Mouse (Mus musculus) C2C12 (cell line): ENCODE results near the gene Fbxl12. TPM values are rescaled to one million over a fixed set of nuclear protein-coding genes. Genes with fewer than 3 reads are reported as not detected.
"Not testable (repeated sequence)": the region's sequence is repeated elsewhere in the genome, so short reads cannot be mapped to it uniquely, and the experiment has no call there.

Source experiments
- H3K27me3 ChIP-seq: one replicate; pipeline ENCODE4 v1.6.1; 2011; ENCODE audit not compliant: control insufficient read depth, insufficient read depth, insufficient read length
- H3K36me3 ChIP-seq: one replicate; pipeline ENCODE4 v1.6.1; 2011; ENCODE audit not compliant: control insufficient read depth, insufficient read depth
- H3K4me3 ChIP-seq: one replicate; pipeline ENCODE4 v1.5.1; 2011; ENCODE audit warnings: mild to moderate bottlenecking, control low read depth; ENCODE audit not compliant: poor library complexity, insufficient read depth, severe bottlenecking
- H3K79me2 ChIP-seq: one replicate; pipeline ENCODE4 v1.6.1; 2011; ENCODE audit not compliant: control insufficient read depth, insufficient read depth
- H3K79me3 ChIP-seq: one replicate; pipeline ENCODE4 v1.6.1; 2011; ENCODE audit warnings: low read depth, control low read depth
- H3ac ChIP-seq: one replicate; pipeline ENCODE3; 2011; ENCODE audit warnings: low read depth; ENCODE audit not compliant: control insufficient read depth, insufficient read length
- CEBPB ChIP-seq: IDR thresholded peaks from one replicate; pipeline ENCODE4 v1.6.1; 2011; ENCODE audit warnings: low read depth, mild to moderate bottlenecking, control low read depth, moderate library complexity
- CTCF ChIP-seq: IDR thresholded peaks from one replicate; pipeline ENCODE4 v1.5.1; 2011; ENCODE audit not compliant: control insufficient read depth, insufficient read depth, insufficient read length
- FOSL1 ChIP-seq: IDR thresholded peaks from one replicate; pipeline ENCODE4 v1.8.0; 2011; ENCODE audit warnings: mild to moderate bottlenecking, low read length; ENCODE audit not compliant: poor library complexity, insufficient read depth, severe bottlenecking
- MAX ChIP-seq: IDR thresholded peaks from one replicate; pipeline ENCODE4 v1.6.1; 2011; ENCODE audit warnings: mild to moderate bottlenecking, control low read depth
- MYOD1 ChIP-seq: IDR thresholded peaks from one replicate; pipeline ENCODE4 v1.6.1; 2011; ENCODE audit warnings: low read depth; ENCODE audit not compliant: control insufficient read depth, insufficient read length
- MYOG ChIP-seq: IDR thresholded peaks from one replicate; pipeline ENCODE4 v1.6.1; 2011; ENCODE audit not compliant: control insufficient read depth, insufficient read length; ENCODE audit errors: extremely low read depth
- USF1 ChIP-seq: IDR thresholded peaks from one replicate; pipeline ENCODE4 v1.6.1; 2011; ENCODE audit warnings: low read depth, mild to moderate bottlenecking, control low read depth, moderate library complexity
- long read RNA-seq, 2 experiments: library from polyadenylated mRNA; unstranded; transcript quantifications; one replicate each; pipeline ENCODE4 v2.0.0; 2019 to 2020
- polyA plus RNA-seq: library from polyadenylated mRNA; unstranded; fragments of >200 nt; fragmentation: generic; extraction: Trizol; gene quantifications from one replicate; pipeline ENCODE4 v1.2.1, GENCODE M21; 2012; ENCODE audit warnings: missing spikeins

Fbxl12 gene
- polyA plus RNA-seq = 7.9 TPM
- long read RNA-seq, experiment 1, transcript Fbxl12-202 (3 exons, 2,086 nt) = major isoform, 5 of 10 reads
- long read RNA-seq, experiment 1, partial matches to known transcripts = 0 of 10 reads
- long read RNA-seq, experiment 1, other reads (novel, unspliced or antisense) = 5 of 10 reads
- long read RNA-seq, experiment 2, transcript Fbxl12-201 (3 exons, 2,056 nt) = minor isoform, 10 of 33 reads
- long read RNA-seq, experiment 2, transcript Fbxl12-202 (3 exons, 2,086 nt) = major isoform, 11 of 33 reads
- long read RNA-seq, experiment 2, transcript Fbxl12-204 (4 exons, 761 nt) = minor isoform, 5 of 33 reads
- long read RNA-seq, experiment 2, partial matches to known transcripts = 0 of 33 reads
- long read RNA-seq, experiment 2, other reads (novel, unspliced or antisense) = 5 of 33 reads

- H3ac ChIP-seq = peak within 1 kb of the TSS; percentile 75
- peak within 1 kb of the TSS; percentile 95 for H3K4me3 ChIP-seq
- no peaks in the 10 kb centered on the region for H3K27me3 ChIP-seq
- peaks cover 43% of the 10 kb centered on the region for H3K79me3 ChIP-seq
- H3K79me2 ChIP-seq = peaks cover 69% of the 10 kb centered on the region
- no peak for TF ChIP-seq FOSL1
- TF ChIP-seq USF1 = no peak
- TF ChIP-seq MAX = no peak
- TF ChIP-seq CTCF = no peak
- no peak for TF ChIP-seq MYOG
- TF ChIP-seq CEBPB = no peak
- no peak for TF ChIP-seq MYOD1
- peaks cover 10% of the 10 kb centered on the region for H3K36me3 ChIP-seq
Measured at GRCm38 (mm10) chr9:20644360-20645081, at the start of gene Fbxl12. Gene Fbxl12, minus strand, starts transcription at chr9:20644767.

- H3K27me3 ChIP-seq = peaks cover 57% of the 10 kb centered on the region
- H3ac ChIP-seq = no peak overlapping the region
- no peak overlapping the region for H3K4me3 ChIP-seq
- no peaks in the 10 kb centered on the region for H3K79me3 ChIP-seq
- no peaks in the 10 kb centered on the region for H3K79me2 ChIP-seq
- no peaks in the 10 kb centered on the region for H3K36me3 ChIP-seq
- TF ChIP-seq MYOD1 (no peak), CEBPB (no peak), FOSL1 (no peak), MYOG (no peak), MAX (no peak), USF1 (no peak), CTCF (no peak)
Measured at GRCm38 (mm10) chr9:20692863-20693262, 48.3 kb upstream of the Fbxl12 start.

GRCm38 (mm10) chr9:20690449-20690848, 45.9 kb upstream of the Fbxl12 start:
- not testable (repeated sequence) for H3K79me3 ChIP-seq, H3K79me2 ChIP-seq, H3K36me3 ChIP-seq, H3K4me3 ChIP-seq, H3ac ChIP-seq
- peaks cover 37% of the 10 kb centered on the region for H3K27me3 ChIP-seq

GRCm38 (mm10) chr9:20689913-20690312, 45.3 kb upstream of the Fbxl12 start:
- Histone ChIP-seq H3K36me3 (no peaks in the 10 kb centered on the region), H3K79me3 (no peaks in the 10 kb centered on the region), H3ac (no peak overlapping the region), H3K27me3 (peaks cover 32% of the 10 kb centered on the region), H3K79me2 (no peaks in the 10 kb centered on the region), H3K4me3 (no peak overlapping the region)
- TF ChIP-seq MAX (no peak), MYOG (no peak), CEBPB (no peak), FOSL1 (no peak), USF1 (no peak)

GRCm38 (mm10) chr9:20689403-20689802, 44.8 kb upstream of the Fbxl12 start:
- TF ChIP-seq FOSL1 (no peak), CTCF (no peak), MYOD1 (no peak), MAX (no peak), USF1 (no peak)
- no peak overlapping the region for H3K4me3 ChIP-seq
- no peaks in the 10 kb centered on the region for H3K36me3 ChIP-seq
- peaks cover 27% of the 10 kb centered on the region for H3K27me3 ChIP-seq
- no peaks in the 10 kb centered on the region for H3K79me3 ChIP-seq
- H3K79me2 ChIP-seq = no peaks in the 10 kb centered on the region
- no peak overlapping the region for H3ac ChIP-seq
